Mouse (Mus musculus): ENCODE data around the gene Ap4s1.

DNA sequence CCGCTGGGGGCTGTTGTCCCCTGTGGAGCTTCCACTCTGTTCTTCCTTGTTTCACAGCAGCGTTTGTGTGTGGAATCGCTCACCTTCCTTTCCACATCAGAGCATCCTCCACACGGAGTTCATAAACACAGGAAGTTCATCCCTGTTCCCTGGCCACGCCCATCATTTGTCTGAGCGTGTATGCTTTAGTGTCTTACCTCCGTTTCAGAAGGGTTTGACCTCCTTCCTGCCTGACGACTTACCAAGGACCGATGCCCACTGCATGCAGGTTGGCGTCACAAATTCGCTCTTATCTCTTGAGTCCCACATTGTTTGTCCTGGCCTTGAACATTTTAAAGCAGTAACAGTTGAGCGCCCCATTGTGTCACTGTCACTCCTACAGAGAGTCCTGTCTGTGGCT, 14.9 kb downstream of the Ap4s1 start:
- TF ChIP-seq GATA1 (IDR thresholded peaks at IDR 0.05; ENCODE audit: low read length) (no peak), TAL1 (IDR thresholded peaks at IDR 0.05; ENCODE audit: low read length) (no peak)

Data from erythroblast, embryonic 14.5 days (primary cell).